Mouse (Mus musculus) splenic B cell, adult 2 months (primary cell): Measurements from ENCODE around the gene Cst6.
A peak's percentile ranks its signal among the peaks of the same experiment; 100 is the strongest.

Experiments used
- DNase-seq: peaks from one replicate; pipeline ENCODE4 v3.0.0-alpha.2; 2011; ENCODE audit warnings: low read depth, low spot score
- H3K27me3 ChIP-seq: 2 replicates; pipeline ENCODE4 v1.6.1; 2012; ENCODE audit warnings: mild to moderate bottlenecking, low read length, moderate library complexity, mixed read lengths; ENCODE audit not compliant: control insufficient read depth, poor library complexity, insufficient read depth, severe bottlenecking
- H3K36me3 ChIP-seq: 2 replicates; pipeline ENCODE4 v1.6.1; 2012; ENCODE audit warnings: mild to moderate bottlenecking, low read length, moderate library complexity, mixed read lengths; ENCODE audit not compliant: control insufficient read depth, poor library complexity, insufficient read depth, severe bottlenecking

The Cst6 gene

DNA sequence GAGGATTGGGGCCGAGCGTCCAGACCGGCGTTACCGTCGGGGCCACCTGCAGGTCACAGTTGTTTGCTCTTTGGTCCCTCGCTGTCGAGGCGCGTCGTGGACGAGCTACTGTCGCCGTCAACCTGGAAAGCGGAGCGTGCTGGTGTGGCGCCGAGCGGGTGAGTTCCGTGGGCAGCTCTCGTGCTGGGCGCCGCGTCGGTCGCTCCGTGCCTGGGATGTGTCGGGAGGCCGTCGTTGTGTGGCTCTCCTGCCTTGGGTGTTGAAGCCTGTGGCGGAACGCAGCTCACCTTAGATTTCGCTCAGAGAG lies 17.6 kb upstream of the Cst6 start, which contains the start of gene Banf1:
Banf1 (minus strand) TSS at position 116 of the 307 bp plus-strand sequence.
- no peak for DNase-seq
- Histone ChIP-seq H3K36me3 (peaks cover 7% of the 10 kb centered on the region), H3K27me3 (no peaks in the 10 kb centered on the region)

DNA sequence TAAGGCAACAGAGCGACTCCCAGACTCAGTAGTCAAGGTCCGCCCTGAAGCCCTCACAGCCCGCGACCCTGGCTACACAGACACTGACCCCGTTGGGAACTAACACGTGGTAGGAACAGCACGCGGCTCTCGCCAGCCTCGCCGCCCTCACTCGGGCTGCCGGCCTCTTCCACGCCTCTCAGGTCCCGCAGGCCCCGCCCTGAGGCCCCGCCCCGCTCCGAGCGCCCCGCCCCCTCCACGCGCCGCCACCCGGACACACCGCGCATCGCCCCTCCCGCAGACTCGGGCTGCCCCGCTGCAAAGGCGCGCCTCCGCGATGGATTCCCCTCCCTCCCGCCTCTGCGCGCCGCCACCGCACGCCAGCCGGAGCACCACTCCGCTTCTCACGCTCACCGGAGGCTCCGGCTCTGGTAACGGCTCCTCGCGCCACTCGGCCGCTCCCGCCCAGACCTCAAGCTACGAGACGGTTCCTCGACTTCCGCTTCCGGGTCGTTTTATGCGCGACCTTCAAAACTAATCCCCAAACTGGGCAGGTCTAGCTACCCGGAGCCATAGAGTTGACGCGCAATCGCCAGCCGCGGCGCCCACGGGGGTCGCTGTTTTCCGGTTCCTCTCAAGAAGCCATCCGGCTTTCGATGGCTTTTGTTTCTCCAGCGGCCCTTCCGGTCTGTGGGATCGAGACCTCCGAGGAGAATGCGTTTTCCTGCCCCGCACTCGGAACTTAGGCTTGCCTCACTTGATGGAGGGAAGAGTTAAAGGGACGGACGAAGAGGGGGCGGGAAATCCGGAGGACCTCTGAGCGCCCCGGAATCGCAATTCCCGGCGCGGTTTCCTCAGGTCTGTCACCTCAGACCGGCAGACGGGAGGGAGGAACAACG lies 17.0 kb upstream of the Cst6 start, which contains the start of gene Eif1ad:
Eif1ad (plus strand) TSS at position 567 of the 878 bp plus-strand sequence.
- Histone ChIP-seq H3K36me3 (peaks cover 6% of the 10 kb centered on the region), H3K27me3 (no peaks in the 10 kb centered on the region)
- peak; percentile 97 for DNase-seq

DNA sequence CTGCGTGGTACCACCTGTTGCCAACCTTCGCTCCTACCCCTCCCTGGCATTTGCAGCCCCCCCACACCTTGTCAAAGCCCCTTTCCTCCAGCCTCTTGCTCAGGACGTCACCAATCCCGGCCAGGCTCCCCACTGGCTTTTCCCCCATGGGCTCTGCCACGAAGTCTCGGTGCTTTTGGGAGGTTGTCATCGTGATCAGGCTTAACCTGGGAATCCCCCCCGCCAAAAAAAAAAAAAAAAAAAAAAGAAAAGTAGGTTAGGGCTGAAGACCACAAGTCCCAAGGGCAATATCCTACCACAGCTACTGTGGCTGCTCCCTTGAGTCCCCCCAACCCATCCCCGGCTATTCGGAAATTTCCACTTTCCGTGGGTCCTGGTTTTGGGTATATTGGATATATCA lies 16.4 kb upstream of the Cst6 start:
- no peaks in the 10 kb centered on the region for H3K27me3 ChIP-seq
- no peak for DNase-seq

DNA sequence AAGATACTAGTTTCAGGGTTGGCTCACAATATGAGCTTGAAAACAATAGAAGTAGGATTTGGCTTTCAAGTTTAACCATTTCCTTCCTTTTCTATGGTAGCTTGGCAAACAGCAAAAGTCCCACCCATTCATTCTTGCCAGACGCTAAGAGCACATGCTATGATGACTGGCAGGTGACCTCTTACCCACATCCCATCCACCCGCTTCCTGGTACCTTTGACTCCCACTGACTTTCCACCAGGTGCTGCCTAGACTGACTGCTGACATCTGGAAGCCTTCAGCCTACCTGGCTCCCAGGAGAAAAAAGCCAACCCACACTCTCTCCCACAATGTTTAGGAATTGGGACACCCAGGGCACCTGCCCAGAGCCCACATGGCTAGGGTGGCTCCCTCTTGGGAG lies 14.8 kb upstream of the Cst6 start:
- Histone ChIP-seq H3K36me3 (peaks cover 2% of the 10 kb centered on the region; the same call in 1 of the 2 replicates), H3K27me3 (no peaks in the 10 kb centered on the region)
- DNase-seq, result no peak

More for the DNA sequence above, 16.4 kb upstream of the Cst6 start:
- peaks cover 4% of the 10 kb centered on the region for H3K36me3 ChIP-seq

DNA sequence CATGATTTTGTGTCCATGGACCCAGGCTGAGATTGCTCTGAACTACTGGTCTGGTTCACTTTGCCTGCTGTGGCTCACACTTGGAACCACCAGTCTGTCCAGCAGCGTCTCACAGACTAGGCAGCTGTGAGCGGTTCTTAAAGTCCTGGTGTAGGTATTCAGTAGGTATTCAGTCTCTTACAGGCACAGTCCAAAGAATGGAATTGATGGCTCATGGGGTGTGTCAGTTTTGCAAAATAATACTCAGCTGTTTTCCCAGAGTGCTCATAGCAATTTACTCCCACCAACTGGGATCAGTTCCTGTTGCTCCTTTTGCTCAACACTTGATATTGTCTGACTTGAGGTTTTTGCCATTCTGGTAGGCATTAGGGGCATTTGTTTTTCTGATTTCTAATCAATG lies 12.8 kb upstream of the Cst6 start:
- no peak for DNase-seq
- H3K36me3 ChIP-seq, result no peaks in the 10 kb centered on the region; the same call in 1 of the 2 replicates
- no peaks in the 10 kb centered on the region for H3K27me3 ChIP-seq

DNA sequence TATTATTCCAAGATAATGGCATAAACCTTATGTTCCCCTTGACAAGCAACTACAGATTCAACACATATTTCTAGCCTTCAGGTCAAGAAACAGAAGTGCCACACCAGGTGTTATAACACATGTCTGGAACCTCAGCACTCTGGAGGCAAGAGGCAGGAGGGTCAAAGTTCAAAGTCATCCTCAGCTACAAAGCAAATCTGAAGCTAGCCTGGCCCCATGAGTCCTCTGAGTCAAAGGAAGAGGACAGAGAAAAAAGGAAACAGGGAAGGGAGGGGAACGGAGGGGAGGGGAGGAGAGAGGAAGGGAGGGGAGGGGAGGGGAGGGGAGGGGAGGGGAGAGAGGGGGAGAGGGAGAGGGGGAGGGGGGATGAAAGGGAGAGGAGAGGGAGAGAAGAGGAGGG lies 6.7 kb upstream of the Cst6 start:
- Histone ChIP-seq H3K36me3 (no peaks in the 10 kb centered on the region), H3K27me3 (no peaks in the 10 kb centered on the region)
- DNase-seq, result no peak

DNA sequence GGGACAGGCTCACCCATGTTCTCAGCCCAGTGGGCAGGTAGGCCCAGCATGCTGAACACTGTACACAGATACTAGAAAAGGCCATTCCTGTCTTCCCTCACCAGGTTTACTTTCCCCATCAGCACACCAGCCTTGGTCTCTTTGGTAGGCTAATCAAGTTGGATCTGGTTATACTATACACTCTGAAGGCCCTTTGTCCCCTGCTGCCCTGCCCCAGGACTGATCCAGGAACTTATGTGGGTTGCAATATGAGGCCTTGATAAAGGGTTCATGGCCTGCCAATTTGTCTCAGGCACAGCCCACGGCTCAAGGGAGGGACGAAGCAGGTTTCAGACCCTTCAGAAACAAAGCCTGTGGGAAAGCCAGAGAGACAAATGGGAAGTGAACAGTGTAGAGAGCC lies 4.2 kb upstream of the Cst6 start:
- Histone ChIP-seq H3K36me3 (no peaks in the 10 kb centered on the region), H3K27me3 (no peaks in the 10 kb centered on the region)
- DNase-seq, result no peak

DNA sequence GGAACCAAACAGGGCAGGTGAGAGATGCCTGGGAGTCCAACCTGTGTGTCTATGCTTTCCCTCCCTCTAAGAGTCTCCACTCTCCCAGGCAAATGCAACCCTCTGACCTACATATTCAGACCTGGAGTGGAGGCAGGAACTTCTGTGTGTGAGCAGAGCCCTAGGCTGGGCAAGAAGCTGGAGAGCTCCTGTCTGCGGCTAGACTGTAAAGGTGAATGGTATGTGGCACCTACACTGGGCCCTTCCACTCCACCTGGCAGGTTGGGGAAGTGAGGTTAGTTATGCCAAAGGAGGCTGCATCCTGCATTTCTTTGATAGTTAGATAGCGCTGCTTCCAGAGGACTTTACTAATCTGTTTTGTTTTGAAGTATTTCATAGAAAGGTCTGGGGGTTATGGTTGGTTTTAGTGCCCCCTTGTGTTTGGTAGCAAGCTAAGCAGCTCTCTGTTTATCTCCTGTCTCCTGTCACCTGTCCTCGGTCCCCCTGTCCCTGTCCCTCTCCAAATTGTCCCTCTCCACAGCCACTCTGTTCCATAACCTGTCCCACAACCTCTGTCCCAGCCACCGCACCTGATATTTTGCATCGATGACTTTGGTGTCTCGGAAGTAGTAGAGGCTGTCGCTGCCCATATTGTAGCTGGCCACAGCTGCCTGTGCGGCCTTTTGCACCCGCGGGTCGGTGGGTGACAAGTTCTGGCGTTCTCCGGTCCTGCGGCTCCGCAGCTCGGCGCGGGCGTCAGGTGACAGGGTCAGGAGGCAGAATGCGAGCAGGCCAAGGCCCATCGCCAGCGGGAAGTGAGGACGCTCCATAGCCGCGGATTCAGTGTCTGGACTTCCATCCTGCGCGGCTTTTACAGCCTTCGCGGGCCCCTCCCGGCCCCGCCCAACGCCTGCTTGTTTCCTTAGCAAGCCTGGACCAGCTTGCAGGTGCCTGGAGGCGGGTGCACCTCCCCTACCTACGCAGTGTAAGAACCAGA lies 560 bp downstream of the Cst6 start:
- no peaks in the 10 kb centered on the region for H3K36me3 ChIP-seq
- peak; percentile 57 for DNase-seq
- H3K27me3 ChIP-seq, result no peaks in the 10 kb centered on the region; the same call in 1 of the 2 replicates

DNA sequence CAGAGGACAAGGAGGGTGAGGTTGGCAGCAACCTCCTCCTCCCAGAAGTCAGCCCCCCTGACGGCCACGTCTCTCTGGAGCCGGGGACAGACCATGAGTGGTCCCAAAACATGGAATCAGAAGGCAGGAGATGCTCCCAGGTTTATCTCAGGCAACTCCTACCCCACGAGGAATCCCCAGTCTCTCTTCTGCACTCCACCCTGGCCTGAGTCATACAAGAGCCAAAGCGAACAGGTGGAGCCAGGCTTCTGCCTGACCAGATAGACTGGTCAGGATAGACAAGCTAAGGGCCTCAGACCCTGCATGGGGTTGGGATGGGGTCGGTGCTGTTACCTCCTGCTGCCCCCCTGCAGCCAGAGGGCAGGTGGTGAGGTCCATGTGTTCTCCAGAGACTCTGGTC lies 1.3 kb downstream of the Cst6 start:
- no peak for DNase-seq

DNA sequence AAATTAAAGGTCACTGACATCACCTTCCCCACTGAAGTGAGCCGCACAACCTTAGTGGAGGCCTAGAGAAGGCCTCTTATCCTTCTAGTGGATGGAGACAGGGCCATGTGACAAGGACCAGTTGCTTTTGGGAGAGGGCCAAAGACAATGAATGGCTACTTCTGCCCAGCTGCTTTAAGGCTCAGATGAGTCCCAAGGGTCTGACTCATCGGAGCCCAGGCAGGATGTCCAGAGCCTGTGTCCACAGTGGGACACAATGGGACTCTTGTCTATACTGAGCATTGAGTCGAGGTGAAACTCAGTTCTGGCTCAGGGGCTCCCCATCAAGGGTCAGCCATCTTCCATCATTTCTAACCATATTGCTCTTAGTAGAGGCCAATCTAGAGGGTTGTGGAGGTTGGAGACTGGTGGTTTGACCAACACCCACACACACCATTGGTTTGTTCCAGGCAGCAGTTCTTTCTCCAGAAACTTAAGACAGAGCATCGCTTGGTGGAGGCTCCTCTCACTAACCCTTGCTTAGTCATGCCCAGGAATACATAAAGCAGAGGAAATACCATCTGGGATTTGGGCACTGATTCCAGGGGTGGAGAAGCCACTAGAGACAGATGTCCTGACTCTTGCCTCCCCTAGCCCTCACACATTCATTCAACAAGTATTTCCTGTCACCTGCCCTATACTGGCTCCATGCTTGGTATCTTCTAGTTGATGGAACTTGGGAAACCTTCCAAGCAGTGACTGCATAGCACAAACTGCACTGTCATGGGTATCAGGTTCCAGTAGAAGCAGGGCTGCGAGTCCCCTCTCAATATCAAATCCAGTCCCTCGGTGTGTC lies 3.9 kb downstream of the Cst6 start:
- Histone ChIP-seq H3K27me3 (no peaks in the 10 kb centered on the region; the same call in 1 of the 2 replicates), H3K36me3 (no peaks in the 10 kb centered on the region)
- no peak for DNase-seq

More for the DNA sequence above, 1.3 kb downstream of the Cst6 start:
- Histone ChIP-seq H3K27me3 (no peaks in the 10 kb centered on the region; the same call in 1 of the 2 replicates), H3K36me3 (no peaks in the 10 kb centered on the region)

DNA sequence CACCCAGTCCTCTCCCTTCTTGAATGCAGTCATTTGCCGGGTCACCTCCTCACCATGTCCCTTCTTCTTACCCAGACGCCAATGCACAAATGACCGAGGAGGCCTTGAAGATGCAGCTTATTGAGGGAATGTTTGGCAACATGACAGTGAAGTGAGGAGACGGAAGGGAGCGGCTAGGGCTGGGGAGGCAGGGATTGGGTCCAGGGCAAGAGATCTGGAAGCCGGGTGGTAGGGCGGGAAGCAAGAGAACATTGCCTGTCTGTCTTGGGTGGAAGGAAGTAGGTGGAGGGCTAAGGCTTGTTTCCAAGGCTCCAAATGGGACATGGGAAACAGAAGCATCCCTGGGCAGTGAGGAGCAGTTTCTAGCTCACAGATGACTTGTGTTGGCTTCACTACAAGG lies 8.0 kb downstream of the Cst6 start:
- no peak for DNase-seq
- no peaks in the 10 kb centered on the region for H3K27me3 ChIP-seq
- H3K36me3 ChIP-seq, result no peaks in the 10 kb centered on the region

DNA sequence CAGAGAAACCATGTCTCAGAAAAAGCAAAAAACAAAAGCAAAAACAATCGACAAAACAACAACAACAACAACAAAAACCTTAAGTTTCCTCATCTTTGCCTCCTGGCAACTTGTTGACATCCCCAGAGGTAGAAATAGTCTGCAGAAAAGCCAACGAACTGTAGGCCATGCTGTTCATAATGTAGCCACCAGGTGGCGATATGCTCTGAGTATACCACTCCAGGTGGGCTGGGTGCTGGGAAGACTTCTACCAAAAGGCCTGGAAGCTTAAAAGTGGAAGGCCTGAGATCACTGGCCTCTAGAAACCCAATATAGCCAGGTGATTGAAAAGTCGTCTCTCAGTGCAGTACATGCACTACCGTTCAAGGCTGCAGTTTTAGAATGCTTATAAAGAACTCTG lies 11.4 kb downstream of the Cst6 start:
- Histone ChIP-seq H3K36me3 (no peaks in the 10 kb centered on the region), H3K27me3 (no peaks in the 10 kb centered on the region)
- peak; percentile 86 for DNase-seq

DNA sequence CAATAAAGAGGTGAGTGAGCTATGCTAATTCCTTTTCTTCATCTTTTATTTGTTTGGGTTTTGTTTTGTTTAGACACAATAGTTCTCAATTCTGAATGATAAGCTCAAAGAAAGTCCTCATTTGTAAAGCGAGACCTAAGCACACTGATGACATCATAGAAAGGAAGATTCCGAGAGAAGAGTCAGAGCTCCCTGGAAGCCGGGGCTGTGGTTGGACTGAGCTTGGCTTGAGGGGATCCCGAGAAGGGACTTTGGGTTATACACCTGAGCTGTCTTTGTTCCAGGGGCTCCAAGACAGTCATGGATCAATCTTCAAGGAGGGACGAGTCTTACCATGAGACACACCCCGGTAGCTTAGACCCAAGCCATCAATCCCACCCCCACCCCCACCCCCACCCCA lies 13.9 kb downstream of the Cst6 start, which contains the start of gene Catsper1:
Catsper1 (plus strand) TSS at position 301 of the 400 bp plus-strand sequence.
- H3K27me3 ChIP-seq, result no peaks in the 10 kb centered on the region
- DNase-seq, result no peak

DNA sequence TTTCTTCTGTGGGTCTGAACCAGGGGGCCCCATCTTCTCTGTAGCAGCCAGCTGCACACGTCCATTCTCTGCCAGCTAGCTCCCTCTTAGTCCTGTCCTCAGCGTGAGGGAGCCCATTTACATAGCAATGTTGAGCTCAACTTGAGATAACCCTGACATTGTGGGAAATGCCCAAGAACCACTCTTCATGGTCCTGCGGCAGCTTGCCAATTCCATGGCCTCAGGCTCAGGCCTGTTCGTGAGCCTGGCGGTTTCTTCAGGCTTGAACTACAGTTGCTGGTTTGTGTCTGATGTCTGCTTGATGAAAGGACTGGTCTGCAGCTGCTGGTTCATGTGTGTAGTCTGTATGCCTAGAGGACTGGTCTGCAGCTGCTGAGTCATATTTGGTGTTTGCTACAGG lies 14.6 kb downstream of the Cst6 start:
- Histone ChIP-seq H3K36me3 (no peaks in the 10 kb centered on the region), H3K27me3 (no peaks in the 10 kb centered on the region)
- DNase-seq, result no peak

More for the DNA sequence above, 13.9 kb downstream of the Cst6 start, which contains the start of gene Catsper1:
- H3K36me3 ChIP-seq, result no peaks in the 10 kb centered on the region
